Mouse (Mus musculus) layer of hippocampus, postnatal 25 days (tissue): ENCODE results near the gene Selenof. TPM values are rescaled to one million over a fixed set of nuclear protein-coding genes. Genes with fewer than 3 reads are reported as not detected.

Experiments
- DNase-seq, 2 experiments: peaks; one replicate each; pipeline ENCODE4 v3.0.0; 2022; ENCODE audit warnings: mixed read lengths in 2 of 2, low spot score in 1 of 2; ENCODE audit errors: extremely low spot score in 1 of 2
- total RNA-seq, 2 experiments: library from RNA; stranded (reverse); gene quantifications; 2 replicates each; pipeline ENCODE4 v1.2.3; 2021

Gene Selenof
- total RNA-seq, 2 experiments from 2014 or later, result 233 to 266 TPM

GRCm38 (mm10) chr3:144561511-144562250 is 8.4 kb upstream of the Selenof start:
- DNase-seq, result no peak

DNA sequence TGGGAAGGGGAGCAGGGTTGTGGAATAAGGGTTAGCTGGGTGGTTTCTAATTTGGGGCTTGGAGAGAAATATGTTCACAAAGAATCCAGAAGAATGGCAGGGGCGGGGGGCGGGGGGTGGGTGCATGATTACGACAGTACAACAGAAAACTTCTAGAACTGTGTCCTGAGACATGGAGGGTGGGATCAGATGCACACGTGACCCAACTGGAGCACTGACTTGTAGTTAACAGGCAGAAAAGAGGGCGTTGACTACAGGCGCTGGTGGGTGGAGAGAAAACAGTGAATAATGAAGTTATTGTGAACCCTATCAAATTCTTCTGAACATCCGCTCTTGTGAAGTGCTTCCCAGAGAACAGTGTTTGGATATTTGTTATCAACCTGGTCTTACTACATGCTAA is 6.2 kb upstream of the Selenof start:
- DNase-seq, result no peak

GRCm38 (mm10) chr3:144565212-144565611 is 4.9 kb upstream of the Selenof start:
- no peak for DNase-seq

DNA sequence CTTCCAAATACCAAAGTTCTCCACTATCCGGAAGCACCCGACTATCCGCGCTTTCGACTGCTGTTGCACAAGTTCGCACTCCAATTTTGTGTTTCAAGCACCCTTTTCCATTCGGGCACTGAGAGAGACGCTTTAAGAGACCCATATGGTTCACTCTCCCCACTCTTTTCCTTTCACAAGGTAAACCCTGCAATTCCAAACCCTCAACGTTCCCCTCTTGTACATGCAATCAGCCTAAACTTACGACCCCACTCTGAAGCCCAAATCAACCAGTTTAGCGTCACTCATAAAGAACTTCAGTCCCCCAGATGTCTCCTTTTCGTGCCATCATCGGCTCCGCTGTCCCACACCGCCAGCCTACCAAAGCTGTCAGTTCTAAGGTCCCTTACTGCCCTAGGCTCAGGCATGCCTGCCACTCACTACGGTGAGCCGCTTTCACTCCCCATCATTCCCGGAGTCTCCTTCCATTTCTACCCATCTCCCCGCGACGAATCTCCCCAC is 1.2 kb upstream of the Selenof start:
- DNase-seq, result no peak

DNA sequence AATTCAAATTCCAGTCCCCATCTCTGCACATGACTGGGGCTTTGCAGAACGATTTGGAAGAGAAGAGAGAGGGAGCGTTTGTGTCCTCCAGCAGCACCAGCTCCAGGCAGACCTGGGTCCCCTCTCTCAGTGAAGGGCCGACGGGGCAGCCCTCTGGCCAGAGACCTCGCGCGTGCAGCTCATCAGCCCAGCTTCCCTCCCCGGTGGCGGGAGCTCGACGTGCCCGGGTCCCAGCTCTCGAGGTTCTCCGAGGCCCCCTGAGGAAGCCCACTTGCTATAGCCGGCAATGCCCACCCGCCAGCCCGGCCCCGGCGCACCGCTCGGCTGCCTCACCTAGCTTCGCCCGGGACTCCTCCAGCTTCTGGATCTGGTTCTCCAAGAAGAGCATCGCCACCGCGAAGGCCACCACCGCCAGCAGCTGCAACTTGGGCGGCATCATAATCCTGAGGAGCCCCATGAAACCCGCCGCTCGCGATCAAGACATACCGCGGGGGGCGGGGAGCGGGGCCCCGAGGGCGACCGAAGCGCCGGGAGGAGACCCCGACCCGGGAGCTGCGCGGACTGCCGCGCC is 618 bp upstream of the Selenof start:
- DNase-seq, result peak in 1 of 2 experiments; percentile 25

DNA sequence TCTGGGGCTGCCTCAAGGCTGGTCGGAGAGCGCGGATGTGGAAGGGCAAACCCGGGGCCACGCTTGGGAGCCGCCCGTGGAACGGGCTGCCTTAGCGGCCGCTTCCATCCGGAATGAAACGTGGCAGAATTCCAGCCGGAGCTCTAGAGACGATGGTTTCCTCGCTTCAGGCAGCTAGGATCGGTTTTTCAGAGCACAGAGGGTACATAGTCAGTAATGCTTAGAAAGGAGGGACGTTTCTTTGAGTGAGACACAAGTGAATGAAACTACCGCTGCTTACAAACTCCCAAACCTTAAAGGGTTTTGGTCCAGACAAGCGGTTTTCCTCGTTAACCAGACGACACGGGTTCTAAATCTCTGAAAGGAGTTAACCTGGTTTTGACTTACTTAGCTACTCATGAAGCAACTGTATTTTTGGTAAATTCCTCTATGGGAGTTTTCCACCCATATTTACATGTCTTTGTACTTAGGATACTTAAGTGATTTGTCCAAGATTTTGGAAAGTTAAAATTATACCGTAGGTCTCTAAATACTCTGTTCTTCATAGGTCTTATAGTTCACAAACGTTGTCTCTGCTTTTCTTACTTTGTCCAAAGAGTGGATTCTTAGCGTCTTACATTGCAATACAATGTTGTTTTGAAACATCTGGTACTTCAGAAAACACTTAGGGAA is 848 bp downstream of the Selenof start:
- DNase-seq, result no peak

DNA sequence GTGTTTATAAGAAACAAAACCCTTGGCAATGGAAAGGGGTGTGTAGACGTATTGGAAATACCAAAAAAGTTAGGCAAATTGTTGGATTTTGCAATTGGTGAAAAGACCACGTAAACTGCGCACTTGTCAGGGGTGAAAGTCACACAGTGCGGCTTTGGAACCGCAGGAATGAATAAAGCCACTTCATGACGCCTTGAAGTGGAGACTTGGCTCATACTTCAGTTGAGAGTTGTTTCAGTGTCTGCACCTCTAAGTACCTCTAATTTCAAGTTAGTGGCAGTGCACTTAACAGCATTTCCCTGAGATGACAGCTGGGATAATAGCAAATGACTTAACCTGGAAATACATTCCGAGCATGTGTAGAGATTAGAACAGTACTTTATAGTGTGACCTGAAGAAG is 4.2 kb downstream of the Selenof start:
- DNase-seq, result no peak

GRCm38 (mm10) chr3:144577366-144578340 is 7.5 kb downstream of the Selenof start:
- no peak for DNase-seq

DNA sequence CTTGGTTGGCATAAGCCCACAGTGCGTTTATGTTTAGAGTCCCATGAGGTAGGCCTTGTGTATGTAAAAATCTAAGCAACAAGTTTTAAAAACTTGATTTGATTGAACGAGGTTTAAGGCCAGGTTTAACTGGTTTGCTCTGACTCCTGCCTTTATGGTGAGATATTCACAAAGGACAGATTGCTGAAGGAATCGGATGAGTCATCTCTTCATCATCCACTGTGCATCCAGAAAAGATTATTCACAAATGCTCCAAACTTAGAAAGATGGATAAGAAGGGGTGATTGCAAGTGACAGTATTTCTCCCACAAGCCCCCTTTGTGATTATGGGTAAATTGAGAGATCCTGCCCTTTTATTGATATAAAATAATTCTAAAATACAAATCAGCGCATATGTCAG is 8.8 kb downstream of the Selenof start:
- DNase-seq, result no peak

GRCm38 (mm10) chr3:144579796-144580195 is 9.7 kb downstream of the Selenof start:
- no peak for DNase-seq

GRCm38 (mm10) chr3:144580281-144580680 is 10.2 kb downstream of the Selenof start:
- no peak for DNase-seq

- no peak for DNase-seq
These were observed 11.7 kb downstream of the Selenof start for GRCm38 (mm10) chr3:144581842-144582241.

DNA sequence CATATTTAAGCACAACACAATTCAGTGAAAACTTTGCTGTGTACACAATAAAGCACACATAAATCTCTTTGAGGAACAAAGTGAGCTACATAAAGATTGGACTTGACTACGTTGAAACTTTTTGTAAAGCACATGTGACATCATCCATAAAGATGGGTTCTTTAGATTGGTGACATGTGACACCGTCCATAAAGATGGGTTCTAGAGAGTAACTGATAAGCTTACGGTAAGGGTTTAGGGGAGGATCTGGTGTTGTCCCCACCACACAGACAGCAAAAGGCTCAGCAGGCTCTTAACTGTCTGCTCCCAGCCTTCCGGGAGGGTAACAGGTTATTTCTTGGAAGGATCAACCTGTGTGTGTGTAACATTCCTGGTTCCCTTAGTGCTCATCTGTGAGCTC is 12.2 kb downstream of the Selenof start:
- DNase-seq, result no peak

GRCm38 (mm10) chr3:144583789-144584188 is 13.7 kb downstream of the Selenof start:
- no peak for DNase-seq

DNA sequence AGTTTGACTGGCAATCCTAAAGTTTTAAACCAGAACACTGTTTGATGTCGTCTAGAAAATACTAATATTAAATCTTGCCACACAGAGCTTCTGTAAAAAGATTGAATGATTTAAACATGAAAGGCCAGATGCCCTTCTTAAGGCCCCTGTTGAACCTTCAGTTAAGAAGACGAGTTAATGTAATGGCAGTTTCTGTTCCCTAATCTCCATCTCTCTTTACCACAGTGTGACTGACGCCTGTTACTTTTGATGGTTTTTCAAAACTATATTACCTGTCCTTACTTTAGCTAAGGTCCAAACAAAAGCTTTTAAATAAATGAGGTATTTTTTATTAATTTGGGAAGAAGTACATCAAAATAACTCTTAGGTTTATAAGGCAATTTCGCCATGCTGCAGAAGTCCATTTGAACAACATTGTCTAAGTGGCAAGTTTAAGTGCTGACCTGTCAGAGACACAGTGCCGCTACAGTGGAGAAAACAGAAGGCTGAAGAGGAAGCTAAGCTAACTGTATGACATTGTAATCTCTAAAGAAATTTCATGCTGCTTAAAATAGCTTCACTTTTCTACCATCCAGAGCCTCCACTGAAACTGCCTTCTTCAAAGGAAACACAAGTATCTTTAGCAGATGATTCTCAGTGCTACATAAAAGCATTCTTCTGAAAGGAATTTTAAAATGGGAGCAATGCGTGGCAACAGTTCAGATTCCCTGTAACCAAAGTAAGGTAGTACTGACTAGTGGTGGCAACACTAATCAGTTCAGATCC is 14.9 kb downstream of the Selenof start:
- DNase-seq, result no peak

DNA sequence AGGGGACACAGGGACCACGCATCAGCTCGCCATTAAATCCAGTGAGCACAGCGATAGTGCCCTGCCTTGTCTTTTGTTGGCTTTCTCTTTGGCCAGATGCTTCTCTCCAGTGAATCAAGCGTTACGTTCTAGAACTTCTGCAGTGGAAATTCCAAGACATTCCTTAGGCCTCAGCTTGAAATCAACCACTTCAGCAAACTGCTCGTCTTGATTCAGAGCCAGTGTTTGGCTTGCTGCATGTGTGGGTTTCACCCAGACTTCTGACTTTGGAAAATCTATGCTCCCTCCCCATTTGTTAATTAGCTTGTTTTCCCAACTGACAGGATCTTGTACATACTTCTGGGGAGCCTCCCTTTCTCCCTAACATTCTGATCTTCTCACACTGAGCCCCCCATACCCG is 16.6 kb downstream of the Selenof start:
- DNase-seq, result no peak

GRCm38 (mm10) chr3:144589189-144589890 is 19.2 kb downstream of the Selenof start:
- no peak for DNase-seq

DNA sequence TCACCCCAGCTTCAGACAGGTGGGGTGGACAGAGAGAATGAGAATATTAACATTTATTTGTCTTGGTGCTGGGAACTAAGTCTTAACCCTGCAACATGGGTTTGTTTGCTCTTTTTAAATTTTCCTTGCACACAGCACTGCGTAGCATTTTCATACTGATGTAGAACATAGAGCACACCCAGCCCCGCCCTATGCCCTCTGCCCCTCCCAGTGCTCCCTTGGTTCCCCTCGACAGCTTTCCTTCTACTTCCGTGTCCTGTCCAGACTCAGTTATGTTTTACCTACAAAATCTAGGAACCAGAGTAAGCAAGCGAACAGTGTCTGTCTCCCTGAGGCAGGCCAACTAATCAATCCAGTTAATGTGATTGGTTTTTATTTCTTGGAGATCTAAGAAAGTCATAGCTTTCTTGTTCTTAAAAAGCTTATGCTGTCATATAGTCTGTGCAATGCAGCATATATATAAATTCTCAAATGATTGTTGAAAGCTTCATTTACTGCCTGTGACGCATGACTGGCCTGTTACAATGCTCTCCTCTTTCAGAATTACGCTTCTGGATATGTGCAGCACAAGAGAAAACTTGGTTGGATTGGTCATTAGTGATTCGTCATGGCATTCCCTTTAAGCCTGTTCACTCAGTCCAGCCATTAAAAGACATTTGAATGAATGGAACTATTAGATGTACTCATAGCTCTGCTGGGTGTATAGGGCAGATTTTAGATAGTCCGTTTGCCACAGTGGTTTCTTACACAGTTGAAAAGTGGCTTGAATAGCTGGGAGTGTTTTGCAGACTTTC is 23.1 kb downstream of the Selenof start:
- no peak for DNase-seq
